Mouse (Mus musculus): Measurements from ENCODE around the gene Kank4.

DNA sequence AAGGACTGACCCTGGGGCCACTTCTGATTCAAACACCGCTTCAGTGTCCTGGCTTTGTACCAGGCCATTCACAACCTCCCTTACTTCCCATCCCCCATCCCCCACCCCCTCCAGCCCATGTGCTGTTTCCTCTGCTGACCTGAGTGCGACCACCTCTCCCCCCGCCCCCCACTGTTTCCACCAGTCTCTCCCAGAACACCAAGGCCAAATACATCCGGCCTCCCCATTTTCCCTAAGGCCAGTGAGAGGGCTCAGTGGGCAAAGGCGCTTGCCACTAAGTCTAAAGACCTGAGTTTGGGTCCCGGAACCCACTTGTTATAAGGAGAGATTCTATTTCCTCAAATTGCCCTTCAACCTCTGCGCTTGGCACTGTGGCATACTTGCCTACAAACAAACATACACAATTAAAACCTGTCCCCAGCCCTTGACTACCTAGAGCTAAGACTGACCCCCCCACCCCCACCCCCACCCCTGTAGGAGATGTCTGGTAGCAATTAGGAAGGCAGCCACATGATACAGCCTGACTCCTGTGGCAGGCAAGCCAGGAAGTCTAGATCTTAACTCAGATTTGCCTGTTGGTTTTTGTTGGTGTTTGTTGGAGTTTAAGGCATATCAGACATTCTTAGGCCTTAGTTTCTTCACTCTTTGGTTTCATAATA lies 12.7 kb downstream of the Kank4 start:
- no peak for TF ChIP-seq MYC (IDR thresholded peaks at IDR 0.05; ENCODE audit: low read depth, low read length)
- TF ChIP-seq BHLHE40 (IDR thresholded peaks at IDR 0.05; ENCODE audit: borderline replicate concordance, low read depth, low read length), result no peak
